Mouse (Mus musculus) MEL (cell line): ENCODE results near the gene Mpv17l2. TPM values are rescaled to one million over a fixed set of nuclear protein-coding genes. Genes with fewer than 3 reads are reported as not detected.

Experiments
- DNase-seq: peaks from one replicate; pipeline ENCODE4 v3.0.0; 2011; ENCODE audit warnings: low read depth, low spot score
- H3K27ac ChIP-seq: 2 replicates; pipeline ENCODE4 v1.5.1; 2012; ENCODE audit warnings: low read depth, mild to moderate bottlenecking, control low read depth, low read length, moderate library complexity; ENCODE audit not compliant: control insufficient read depth
- H3K27me3 ChIP-seq, 2 experiments: fragments of 150-350 bp in 1 of 2; sonication (generic) in 1 of 2; 2 replicates each; pipeline ENCODE4 v1.6.1; 2012; ENCODE audit warnings: low read length in 2 of 2, mild to moderate bottlenecking in 2 of 2, improper control_type of control experiment in 1 of 2, moderate library complexity in 1 of 2; ENCODE audit not compliant: insufficient read depth in 2 of 2, control insufficient read depth in 1 of 2
- H3K36me3 ChIP-seq, 2 experiments: 2 replicates each; pipeline ENCODE4 v1.6.1; 2012 to 2014; ENCODE audit warnings: low read length in 2 of 2, improper control_type of control experiment in 1 of 2, inconsistent platforms in 1 of 2, mild to moderate bottlenecking in 1 of 2; ENCODE audit not compliant: insufficient read depth in 2 of 2, control insufficient read depth in 1 of 2
- H3K4me1 ChIP-seq, 2 experiments: fragments of 150-350 bp in 1 of 2; sonication (generic) in 1 of 2; 2 replicates each; pipeline ENCODE4 v1.6.1; 2012; ENCODE audit warnings: low read length in 2 of 2, improper control_type of control experiment in 1 of 2, mild to moderate bottlenecking in 1 of 2; ENCODE audit not compliant: insufficient read depth in 2 of 2, control insufficient read depth in 1 of 2
- H3K4me3 ChIP-seq, 2 experiments: fragments of 150-350 bp in 1 of 2; sonication (generic) in 1 of 2; 2 replicates each; pipeline ENCODE4 v1.5.1; 2012; ENCODE audit warnings: low read depth in 2 of 2, low read length in 2 of 2, mild to moderate bottlenecking in 2 of 2, moderate library complexity in 2 of 2, control low read depth in 1 of 2, improper control_type of control experiment in 1 of 2; ENCODE audit not compliant: control insufficient read depth in 1 of 2, insufficient read depth in 1 of 2
- H3K79me2 ChIP-seq: 2 replicates; pipeline ENCODE4 v1.6.1; 2012; ENCODE audit warnings: mild to moderate bottlenecking, low read length, moderate library complexity; ENCODE audit not compliant: control insufficient read depth, poor library complexity, insufficient read depth
- H3K9ac ChIP-seq: 2 replicates; pipeline ENCODE4 v1.6.1; 2012; ENCODE audit warnings: low read depth, mild to moderate bottlenecking, control low read depth, low read length, moderate library complexity; ENCODE audit not compliant: control insufficient read depth, poor library complexity, severe bottlenecking
- H3K9me3 ChIP-seq: fragments of 150-350 bp; sonication (generic); replicated peaks from 2 replicates; pipeline ENCODE4 v1.6.1; 2012; ENCODE audit warnings: mild to moderate bottlenecking, low read length, improper control_type of control experiment, moderate library complexity; ENCODE audit not compliant: insufficient read depth
- BHLHE40 ChIP-seq: IDR thresholded peaks from 2 replicates; pipeline ENCODE4 v1.6.1; 2012; ENCODE audit warnings: low read depth, mild to moderate bottlenecking, inconsistent platforms, low read length, improper control_type of control experiment, borderline replicate concordance
- CHD1 ChIP-seq: IDR thresholded peaks from 2 replicates; pipeline ENCODE4 v1.6.1; 2012; ENCODE audit warnings: low read depth, mild to moderate bottlenecking, inconsistent platforms, low read length, improper control_type of control experiment
- E2F4 ChIP-seq: IDR thresholded peaks from 2 replicates; pipeline ENCODE4 v1.6.1; 2011; ENCODE audit warnings: low read depth, low read length, improper control_type of control experiment, borderline replicate concordance
- EP300 ChIP-seq, 2 experiments: IDR thresholded peaks; 2 replicates each; pipeline ENCODE4 v1.6.1; 2011; ENCODE audit warnings: improper control_type of control experiment in 2 of 2, low read length in 2 of 2, low read depth in 1 of 2, mild to moderate bottlenecking in 1 of 2
- ETS1 ChIP-seq: IDR thresholded peaks from 2 replicates; pipeline ENCODE4 v1.6.1; 2012; ENCODE audit warnings: low read depth, mild to moderate bottlenecking, inconsistent platforms, low read length, improper control_type of control experiment, moderate library complexity
- GATA1 ChIP-seq: IDR thresholded peaks from 2 replicates; pipeline ENCODE4 v1.6.1; 2011; ENCODE audit warnings: low read depth, low read length, improper control_type of control experiment
- HCFC1 ChIP-seq: IDR thresholded peaks from 2 replicates; pipeline ENCODE4 v1.6.1; 2012; ENCODE audit warnings: low read depth, mild to moderate bottlenecking, inconsistent platforms, low read length, improper control_type of control experiment, moderate library complexity
- JUND ChIP-seq: IDR thresholded peaks from 2 replicates; pipeline ENCODE4 v1.6.1; 2011; ENCODE audit warnings: low read depth, mild to moderate bottlenecking, improper control_type of control experiment, low read length
- MAX ChIP-seq: IDR thresholded peaks from 2 replicates; pipeline ENCODE4 v1.6.1; 2011; ENCODE audit warnings: low read length, improper control_type of control experiment
- MAZ ChIP-seq: IDR thresholded peaks from 2 replicates; pipeline ENCODE4 v1.6.1; 2012; ENCODE audit warnings: low read depth, mild to moderate bottlenecking, inconsistent platforms, low read length, improper control_type of control experiment
- MEF2A ChIP-seq: IDR thresholded peaks from 2 replicates; pipeline ENCODE4 v1.6.1; 2014; ENCODE audit warnings: low read depth, mild to moderate bottlenecking, inconsistent platforms, low read length, improper control_type of control experiment; ENCODE audit not compliant: poor library complexity, insufficient replicate concordance, severe bottlenecking; ENCODE audit errors: extremely low read depth
- MXI1 ChIP-seq: IDR thresholded peaks from 2 replicates; pipeline ENCODE4 v1.6.1; 2011; ENCODE audit warnings: mild to moderate bottlenecking, low read depth, low read length, improper control_type of control experiment
- MYB ChIP-seq: IDR thresholded peaks from 2 replicates; pipeline ENCODE4 v1.6.1; 2011; ENCODE audit warnings: mild to moderate bottlenecking, low read depth, low read length, improper control_type of control experiment
- NELFE ChIP-seq: IDR thresholded peaks from 2 replicates; pipeline ENCODE4 v1.6.1; 2011; ENCODE audit warnings: low read depth, low read length, improper control_type of control experiment
- NRF1 ChIP-seq: IDR thresholded peaks from 2 replicates; pipeline ENCODE4 v1.6.1; 2014; ENCODE audit warnings: low read depth, mild to moderate bottlenecking, inconsistent platforms, low read length, improper control_type of control experiment, moderate library complexity; ENCODE audit not compliant: poor library complexity, insufficient read depth, severe bottlenecking
- POLR2A ChIP-seq, 2 experiments: IDR thresholded peaks; 2 replicates each; pipeline ENCODE4 v1.6.1; 2011 to 2012; ENCODE audit warnings: low read length in 2 of 2, mild to moderate bottlenecking in 2 of 2, control low read depth in 1 of 2, improper control_type of control experiment in 1 of 2, low read depth in 1 of 2, moderate library complexity in 1 of 2; ENCODE audit not compliant: control insufficient read depth in 1 of 2, insufficient read depth in 1 of 2, poor library complexity in 1 of 2
- POLR2AphosphoS2 ChIP-seq: IDR thresholded peaks from 2 replicates; pipeline ENCODE4 v1.6.1; 2011; ENCODE audit warnings: low read length, improper control_type of control experiment
- POLR2AphosphoS5 ChIP-seq: IDR thresholded peaks from 2 replicates; pipeline ENCODE4 v1.6.1; 2012; ENCODE audit warnings: low read depth, borderline replicate concordance, mild to moderate bottlenecking, inconsistent platforms, low read length, moderate library complexity, mixed read lengths
- SIN3A ChIP-seq: IDR thresholded peaks from 2 replicates; pipeline ENCODE4 v1.6.1; 2012; ENCODE audit warnings: low read length, improper control_type of control experiment, inconsistent platforms
- TAL1 ChIP-seq: IDR thresholded peaks from 2 replicates; pipeline ENCODE4 v1.6.1; 2012; ENCODE audit warnings: mild to moderate bottlenecking, inconsistent platforms, low read length, moderate library complexity, mixed read lengths
- TBP ChIP-seq: IDR thresholded peaks from 2 replicates; pipeline ENCODE4 v1.8.0; 2011; ENCODE audit warnings: low read depth, low read length, improper control_type of control experiment
- UBTF ChIP-seq: IDR thresholded peaks from 2 replicates; pipeline ENCODE4 v1.6.1; 2012; ENCODE audit warnings: low read depth, mild to moderate bottlenecking, inconsistent platforms, low read length, improper control_type of control experiment, moderate library complexity, borderline replicate concordance; ENCODE audit not compliant: insufficient read depth
- USF1 ChIP-seq: IDR thresholded peaks from 2 replicates; pipeline ENCODE4 v1.6.1; 2014; ENCODE audit warnings: low read depth, mild to moderate bottlenecking, inconsistent platforms, low read length, improper control_type of control experiment, moderate library complexity
- ZKSCAN1 ChIP-seq: IDR thresholded peaks from 2 replicates; pipeline ENCODE4 v1.6.1; 2012; ENCODE audit warnings: low read depth, mild to moderate bottlenecking, inconsistent platforms, low read length, improper control_type of control experiment, moderate library complexity
- ZMIZ1 ChIP-seq: IDR thresholded peaks from 2 replicates; pipeline ENCODE4 v1.6.1; 2012; ENCODE audit warnings: low read depth, mild to moderate bottlenecking, inconsistent platforms, low read length, improper control_type of control experiment, moderate library complexity
- polyA plus RNA-seq, 2 experiments: library from polyadenylated mRNA; stranded (reverse) in 1 of 2; unstranded in 1 of 2; fragments of >175 nt in 1 of 2; fragments of >200 nt in 1 of 2; gene quantifications; 2 replicates each; pipeline versions ENCODE4 v1.2.1 to v1.2.4; 2012; ENCODE audit warnings: low replicate concordance in 2 of 2, low read depth in 1 of 2; ENCODE audit not compliant: insufficient read length in 2 of 2, insufficient read depth in 1 of 2, missing spikeins in 1 of 2
- total RNA-seq: library from RNA; depleted of rRNA; stranded (reverse); fragments of 300-350 nt; gene quantifications from 2 replicates; pipeline ENCODE4 v1.2.3, GENCODE M21; 2012

The Mpv17l2 gene
- total and polyA plus RNA-seq, 3 experiments = 52.8 to 102 TPM; not detected in 1

- Histone ChIP-seq H3K4me1 (peaks cover 0 to 16% of the 10 kb centered on the region in 2 experiments; a peak in 3 of 4 replicates), H3K27me3 (no peaks in the 10 kb centered on the region), H3K79me2 (no peaks in the 10 kb centered on the region; the same call in 1 of the 2 replicates), H3K9me3 (no peaks in the 10 kb centered on the region), H3K36me3 (peaks cover 0 to 6% of the 10 kb centered on the region in 2 experiments; a peak in 1 of 4 replicates), H3K27ac (peak overlapping the region; percentile 53), H3K4me3 (peak overlapping the region; percentile 64 to 78), H3K9ac (peak overlapping the region; percentile 60)
- TF ChIP-seq MAZ = peak; percentile 74
- TF ChIP-seq MAX = peak; percentile 60; the same call in 1 of the 2 replicates
- no peak for TF ChIP-seq CHD1
- peak; percentile 81 for TF ChIP-seq MXI1
- peak; percentile 27; the same call in 1 of the 2 replicates for TF ChIP-seq TBP
- TF ChIP-seq ETS1 = peak; percentile 39; the same call in 1 of the 2 replicates
- TF ChIP-seq HCFC1 = 0 out of 2 replicates have a peak, but pooled peaks have one; percentile 22
- 0 out of 4 replicates have a peak, but pooled peaks of 1 of the 2 experiments have one; percentile 10 for TF ChIP-seq POLR2A (IDR thresholded peaks at IDR 0.05; ENCODE audit: control insufficient read depth in 1 of 2, insufficient read depth in 1 of 2, low read depth in 1 of 2, low read length in 2 of 2, poor library complexity in 1 of 2)
- 0 out of 2 replicates have a peak, but pooled peaks have one; percentile 20 for TF ChIP-seq E2F4
- no peak for TF ChIP-seq NELFE
- TF ChIP-seq SIN3A = peak; percentile 76; the same call in 1 of the 2 replicates
- no peak for TF ChIP-seq MEF2A
- no peak for TF ChIP-seq MYB
- peak; percentile 79 for DNase-seq
These were observed 43.2 kb upstream of the Mpv17l2 start for GRCm38 (mm10) chr8:70803761-70804480.

- TF ChIP-seq ZMIZ1 (no peak), JUND (no peak), NRF1 (no peak), POLR2AphosphoS5 (no peak), TBP (peak; percentile 92), UBTF (no peak), ZKSCAN1 (no peak), MYB (no peak), EP300 (IDR thresholded peaks at IDR 0.05; ENCODE audit: low read depth in 1 of 2, low read length in 2 of 2) (no peak), MEF2A (no peak), USF1 (peak; percentile 36; the same call in 1 of the 2 replicates), MAX (no peak; the same call in 1 of the 2 replicates), TAL1 (no peak), BHLHE40 (0 out of 2 replicates have a peak, but pooled peaks have one; percentile 24), SIN3A (no peak), POLR2AphosphoS2 (no peak), GATA1 (no peak)
- DNase-seq = peak; percentile 44
- H3K79me2 ChIP-seq = no peaks in the 10 kb centered on the region; the same call in 1 of the 2 replicates
- H3K27ac ChIP-seq = peak overlapping the region; percentile 53; the same call in 1 of the 2 replicates
- peaks cover 0 to 6% of the 10 kb centered on the region in 2 experiments; a peak in 1 of 4 replicates for H3K36me3 ChIP-seq
- H3K4me1 ChIP-seq = peaks cover 0 to 17% of the 10 kb centered on the region in 2 experiments; a peak in 3 of 4 replicates
- H3K4me3 ChIP-seq = peak overlapping the region in 1 of 2 experiments; percentile 64; a peak in 3 of 4 replicates
- H3K9ac ChIP-seq = peak overlapping the region; percentile 60; the same call in 1 of the 2 replicates
- no peaks in the 10 kb centered on the region for H3K9me3 ChIP-seq
- no peaks in the 10 kb centered on the region for H3K27me3 ChIP-seq
These were observed 42.2 kb upstream of the Mpv17l2 start for GRCm38 (mm10) chr8:70802786-70803510.
